Mouse (Mus musculus) lung, postnatal 0 days (tissue): ENCODE data around the gene Cux1.

Experiments used
- CTCF ChIP-seq: IDR thresholded peaks from 2 replicates; pipeline ENCODE4 v1.5.1; 2016; ENCODE audit warnings: antibody characterized with exemption, mild to moderate bottlenecking
- EP300 ChIP-seq: IDR thresholded peaks from 2 replicates; pipeline ENCODE4 v1.6.1; 2016; ENCODE audit warnings: antibody characterized with exemption, mild to moderate bottlenecking, control low read depth

DNA sequence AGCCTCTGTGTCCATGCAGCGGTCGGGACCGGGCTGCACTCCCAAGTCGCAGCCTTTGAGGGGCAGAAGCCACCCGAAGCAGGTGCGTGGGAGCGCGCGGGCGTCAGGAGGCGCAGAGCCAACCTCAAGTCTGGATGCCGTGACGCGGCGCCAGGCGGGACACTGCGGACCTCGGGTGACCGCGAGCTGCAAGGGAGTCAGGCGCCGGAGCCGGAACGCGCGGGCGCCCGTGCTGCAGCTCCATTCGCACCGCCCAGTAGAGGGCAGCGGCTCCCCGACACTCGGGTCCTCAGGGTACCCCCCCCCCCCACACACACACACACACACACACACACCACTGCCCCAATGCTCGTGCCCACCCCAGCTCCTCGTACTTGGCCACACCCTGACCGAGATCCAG, 1.5 kb upstream of the Cux1 start:
- TF ChIP-seq EP300 (no peak), CTCF (peak; percentile 78)
